Mouse (Mus musculus): Measurements from ENCODE around the gene Tnr. TPM values are rescaled to one million over a fixed set of nuclear protein-coding genes. Genes with fewer than 3 reads are reported as not detected.
A peak's percentile ranks its signal among the peaks of the same experiment; 100 is the strongest.

Gene Tnr
- polyA plus RNA-seq, 1 experiment from 2014 or later, result 7.4 TPM

GRCm38 (mm10) chr1:159811805-159812204 lies 288.2 kb downstream of the Tnr start:
- no peak overlapping the region for H3K4me2 ChIP-seq (ENCODE audit: low read length)
- no peaks in the 10 kb centered on the region for H3K27me3 ChIP-seq (replicated peaks; ENCODE audit: control insufficient read depth, insufficient read depth, low read length)
- no peaks in the 10 kb centered on the region for H3K9me3 ChIP-seq (ENCODE audit: control insufficient read depth, low read length)
- WGBS, result 90% methylated on average over 2 of the region's 2 CpGs
- H3K27ac ChIP-seq (ENCODE audit: low read length), result no peak overlapping the region
- H3K4me1 ChIP-seq (replicated peaks; ENCODE audit: control insufficient read depth, insufficient read depth, low read length), result peaks cover 8% of the 10 kb centered on the region
- H3K36me3 ChIP-seq (ENCODE audit: control insufficient read depth, insufficient read depth), result no peaks in the 10 kb centered on the region
- no peak for ATAC-seq
- no peak overlapping the region for H3K9ac ChIP-seq (replicated peaks; ENCODE audit: low read depth, low read length)
- no peak overlapping the region for H3K4me3 ChIP-seq (replicated peaks; ENCODE audit: low read length)

GRCm38 (mm10) chr1:159812820-159813411 lies 289.3 kb downstream of the Tnr start:
- 9% methylated on average over 7 of the region's 8 CpGs for WGBS
- Histone ChIP-seq H3K4me3 (replicated peaks; ENCODE audit: low read length) (no peak overlapping the region), H3K9me3 (ENCODE audit: control insufficient read depth, low read length) (no peaks in the 10 kb centered on the region), H3K27ac (ENCODE audit: low read length) (no peak overlapping the region), H3K9ac (replicated peaks; ENCODE audit: low read depth, low read length) (no peak overlapping the region), H3K4me1 (replicated peaks; ENCODE audit: control insufficient read depth, insufficient read depth, low read length) (peaks cover 8% of the 10 kb centered on the region), H3K27me3 (replicated peaks; ENCODE audit: control insufficient read depth, insufficient read depth, low read length) (no peaks in the 10 kb centered on the region), H3K36me3 (ENCODE audit: control insufficient read depth, insufficient read depth) (no peaks in the 10 kb centered on the region), H3K4me2 (ENCODE audit: low read length) (no peak overlapping the region)
- peak; percentile 50 for ATAC-seq

- WGBS, result 43% methylated on average over 3 of the region's 3 CpGs
- H3K36me3 ChIP-seq (ENCODE audit: control insufficient read depth, insufficient read depth), result no peaks in the 10 kb centered on the region
- no peaks in the 10 kb centered on the region for H3K27me3 ChIP-seq (replicated peaks; ENCODE audit: control insufficient read depth, insufficient read depth, low read length)
- peaks cover 8% of the 10 kb centered on the region for H3K4me1 ChIP-seq (replicated peaks; ENCODE audit: control insufficient read depth, insufficient read depth, low read length)
- no peak overlapping the region for H3K4me2 ChIP-seq (ENCODE audit: low read length)
- ATAC-seq, result no peak
- H3K4me3 ChIP-seq (replicated peaks; ENCODE audit: low read length), result no peak overlapping the region
- H3K27ac ChIP-seq (ENCODE audit: low read length), result no peak overlapping the region
- no peaks in the 10 kb centered on the region for H3K9me3 ChIP-seq (ENCODE audit: control insufficient read depth, low read length)
- H3K9ac ChIP-seq (replicated peaks; ENCODE audit: low read depth, low read length), result no peak overlapping the region
These were observed 290.8 kb downstream of the Tnr start for GRCm38 (mm10) chr1:159814348-159814747.

DNA sequence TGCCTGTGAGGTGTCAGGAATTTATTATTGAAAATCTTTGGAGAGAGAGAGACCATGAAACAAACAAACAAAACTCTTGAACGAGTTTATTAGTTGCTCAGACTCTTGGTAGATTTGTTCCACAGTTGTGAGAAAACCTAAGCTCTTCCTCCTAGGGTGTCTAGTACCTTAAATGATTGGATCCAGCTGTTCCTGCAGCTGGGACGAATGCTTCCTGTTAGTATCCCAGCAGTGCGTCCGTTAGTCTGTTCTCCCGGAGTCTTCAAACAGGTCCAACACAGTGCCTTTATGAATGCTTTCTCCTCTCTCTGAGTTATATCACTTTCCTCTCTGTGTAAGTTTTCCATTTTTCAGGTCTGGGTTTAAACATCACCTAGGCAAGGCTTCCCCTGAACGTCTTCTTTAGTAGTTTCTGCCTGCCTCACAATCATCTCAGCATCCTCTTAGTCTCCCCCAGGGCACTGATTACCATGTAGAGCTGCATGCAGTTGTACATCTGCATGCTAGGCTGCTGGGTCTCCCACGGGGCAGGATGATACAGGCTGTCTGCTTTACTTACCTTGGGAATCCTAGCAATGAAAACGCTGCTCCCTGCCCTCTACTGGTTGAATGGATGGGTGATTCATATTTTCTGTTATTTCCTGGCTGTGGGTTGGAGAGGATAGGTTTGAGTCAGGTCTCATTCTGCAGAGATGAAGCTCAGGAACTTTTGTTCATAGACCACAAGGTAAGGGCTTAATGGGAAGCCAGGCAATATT lies 293.2 kb downstream of the Tnr start:
- Histone ChIP-seq H3K4me3 (replicated peaks; ENCODE audit: low read length) (no peak overlapping the region), H3K9me3 (ENCODE audit: control insufficient read depth, low read length) (no peaks in the 10 kb centered on the region), H3K27ac (ENCODE audit: low read length) (no peak overlapping the region), H3K4me2 (ENCODE audit: low read length) (no peak overlapping the region), H3K36me3 (ENCODE audit: control insufficient read depth, insufficient read depth) (no peaks in the 10 kb centered on the region), H3K9ac (replicated peaks; ENCODE audit: low read depth, low read length) (no peak overlapping the region), H3K4me1 (replicated peaks; ENCODE audit: control insufficient read depth, insufficient read depth, low read length) (peaks cover 11% of the 10 kb centered on the region), H3K27me3 (replicated peaks; ENCODE audit: control insufficient read depth, insufficient read depth, low read length) (no peaks in the 10 kb centered on the region)
- ATAC-seq, result no peak
- WGBS, result 52% methylated on average over 8 of the region's 8 CpGs

DNA sequence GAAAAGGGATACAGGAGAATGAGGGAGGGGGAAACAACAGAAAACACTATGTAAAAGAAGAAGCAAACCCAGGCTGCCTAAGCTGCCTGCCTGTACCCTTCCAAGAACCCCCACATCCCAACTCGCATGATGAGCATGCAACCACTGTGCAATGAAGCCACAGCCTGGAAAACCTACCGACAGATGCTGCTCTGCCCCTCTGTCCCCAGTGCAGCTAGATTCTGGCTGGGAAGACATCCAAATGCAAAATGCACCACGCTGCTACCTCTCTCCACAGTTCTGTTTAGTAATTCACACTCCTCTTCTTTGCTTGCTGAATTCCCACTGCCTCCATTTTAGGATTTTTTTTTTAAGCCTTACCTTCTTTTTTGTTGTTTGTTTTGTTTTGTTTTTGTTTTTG lies 295.9 kb downstream of the Tnr start:
- Histone ChIP-seq H3K9ac (replicated peaks; ENCODE audit: low read depth, low read length) (no peak overlapping the region), H3K4me3 (replicated peaks; ENCODE audit: low read length) (no peak overlapping the region), H3K4me1 (replicated peaks; ENCODE audit: control insufficient read depth, insufficient read depth, low read length) (peaks cover 4% of the 10 kb centered on the region), H3K36me3 (ENCODE audit: control insufficient read depth, insufficient read depth) (no peaks in the 10 kb centered on the region), H3K27ac (ENCODE audit: low read length) (no peak overlapping the region), H3K27me3 (replicated peaks; ENCODE audit: control insufficient read depth, insufficient read depth, low read length) (no peaks in the 10 kb centered on the region), H3K9me3 (ENCODE audit: control insufficient read depth, low read length) (no peaks in the 10 kb centered on the region), H3K4me2 (ENCODE audit: low read length) (no peak overlapping the region)
- peak; percentile 51 for ATAC-seq
- WGBS, result 25% methylated on average over 3 of the region's 3 CpGs

DNA sequence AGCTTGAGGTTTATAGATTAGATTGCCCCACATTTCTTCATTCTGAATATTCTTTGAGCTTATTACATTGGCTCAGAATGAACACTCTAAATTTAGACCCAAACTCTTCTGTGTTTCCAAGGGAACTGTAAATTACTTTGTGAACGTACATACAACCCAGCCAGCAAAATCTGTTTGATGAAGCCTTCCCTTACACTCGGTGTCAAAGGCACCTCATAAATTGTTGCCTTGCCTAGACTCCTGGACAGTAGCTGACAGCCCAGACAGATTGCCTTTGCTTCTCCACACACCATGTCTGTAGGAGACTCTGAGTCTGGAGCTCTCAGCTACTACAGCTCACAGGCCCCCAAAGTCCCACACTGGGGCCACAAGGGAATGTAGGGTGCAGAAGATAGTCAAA lies 298.8 kb downstream of the Tnr start:
- Histone ChIP-seq H3K27me3 (replicated peaks; ENCODE audit: control insufficient read depth, insufficient read depth, low read length) (no peaks in the 10 kb centered on the region), H3K4me1 (replicated peaks; ENCODE audit: control insufficient read depth, insufficient read depth, low read length) (peaks cover 4% of the 10 kb centered on the region), H3K9ac (replicated peaks; ENCODE audit: low read depth, low read length) (no peak overlapping the region), H3K4me2 (ENCODE audit: low read length) (no peak overlapping the region), H3K4me3 (replicated peaks; ENCODE audit: low read length) (no peak overlapping the region), H3K9me3 (ENCODE audit: control insufficient read depth, low read length) (no peaks in the 10 kb centered on the region), H3K27ac (ENCODE audit: low read length) (peak overlapping the region; percentile 82), H3K36me3 (ENCODE audit: control insufficient read depth, insufficient read depth) (no peaks in the 10 kb centered on the region)
- peak; percentile 80 for ATAC-seq
- WGBS, result 61% methylated on average over 2 of the region's 2 CpGs

GRCm38 (mm10) chr1:159828531-159828930 lies 305.0 kb downstream of the Tnr start:
- Histone ChIP-seq H3K36me3 (ENCODE audit: control insufficient read depth, insufficient read depth) (no peaks in the 10 kb centered on the region), H3K9me3 (ENCODE audit: control insufficient read depth, low read length) (no peaks in the 10 kb centered on the region), H3K27ac (ENCODE audit: low read length) (no peak overlapping the region), H3K4me3 (replicated peaks; ENCODE audit: low read length) (no peak overlapping the region), H3K4me2 (ENCODE audit: low read length) (no peak overlapping the region), H3K27me3 (replicated peaks; ENCODE audit: control insufficient read depth, insufficient read depth, low read length) (no peaks in the 10 kb centered on the region), H3K9ac (replicated peaks; ENCODE audit: low read depth, low read length) (no peak overlapping the region), H3K4me1 (replicated peaks; ENCODE audit: control insufficient read depth, insufficient read depth, low read length) (no peaks in the 10 kb centered on the region)
- no peak for ATAC-seq
- 91% methylated on average over 2 of the region's 2 CpGs for WGBS

- Histone ChIP-seq H3K9ac (replicated peaks; ENCODE audit: low read depth, low read length) (no peak overlapping the region), H3K4me2 (ENCODE audit: low read length) (no peak overlapping the region), H3K9me3 (ENCODE audit: control insufficient read depth, low read length) (no peaks in the 10 kb centered on the region), H3K27ac (ENCODE audit: low read length) (no peak overlapping the region), H3K4me1 (replicated peaks; ENCODE audit: control insufficient read depth, insufficient read depth, low read length) (no peaks in the 10 kb centered on the region), H3K27me3 (replicated peaks; ENCODE audit: control insufficient read depth, insufficient read depth, low read length) (no peaks in the 10 kb centered on the region), H3K36me3 (ENCODE audit: control insufficient read depth, insufficient read depth) (no peaks in the 10 kb centered on the region), H3K4me3 (replicated peaks; ENCODE audit: low read length) (no peak overlapping the region)
- ATAC-seq, result no peak
- WGBS, result 75% methylated on average over 2 of the region's 2 CpGs
These were observed 309.6 kb downstream of the Tnr start for GRCm38 (mm10) chr1:159833165-159833564.

GRCm38 (mm10) chr1:159833646-159834338 lies 310.2 kb downstream of the Tnr start:
- Histone ChIP-seq H3K9ac (replicated peaks; ENCODE audit: low read depth, low read length) (no peak overlapping the region), H3K9me3 (ENCODE audit: control insufficient read depth, low read length) (no peaks in the 10 kb centered on the region), H3K27ac (ENCODE audit: low read length) (no peak overlapping the region), H3K27me3 (replicated peaks; ENCODE audit: control insufficient read depth, insufficient read depth, low read length) (no peaks in the 10 kb centered on the region), H3K4me3 (replicated peaks; ENCODE audit: low read length) (no peak overlapping the region), H3K4me1 (replicated peaks; ENCODE audit: control insufficient read depth, insufficient read depth, low read length) (no peaks in the 10 kb centered on the region), H3K36me3 (ENCODE audit: control insufficient read depth, insufficient read depth) (no peaks in the 10 kb centered on the region), H3K4me2 (ENCODE audit: low read length) (no peak overlapping the region)
- 51% methylated on average over 4 of the region's 4 CpGs for WGBS
- no peak for ATAC-seq
